Mouse (Mus musculus) G1E (cell line): ENCODE results near the gene Olfr1019. TPM values are rescaled to one million over a fixed set of nuclear protein-coding genes. Genes with fewer than 3 reads are reported as not detected.

Experiments
- ATAC-seq: 2 replicates; pipeline ENCODE4 v1.8.0; 2016; ENCODE audit warnings: mild to moderate bottlenecking; ENCODE audit not compliant: insufficient number of reproducible peaks, poor library complexity, low FRiP score, severe bottlenecking; ENCODE audit errors: extremely low read depth
- DNase-seq: peaks from one replicate; pipeline ENCODE4 v3.0.0; 2012; ENCODE audit warnings: low spot score
- H3K27me3 ChIP-seq: 2 replicates; pipeline ENCODE4 v1.6.1; 2012; ENCODE audit warnings: mild to moderate bottlenecking, low read length, inconsistent platforms; ENCODE audit not compliant: insufficient read depth
- H3K36me3 ChIP-seq: replicated peaks from 2 replicates; pipeline ENCODE3; 2012; ENCODE audit warnings: mild to moderate bottlenecking, inconsistent platforms
- H3K4me1 ChIP-seq: 2 replicates; pipeline ENCODE4 v1.6.1; 2012; ENCODE audit warnings: low read depth, low read length, inconsistent platforms, mixed read lengths; ENCODE audit not compliant: insufficient read depth
- H3K4me3 ChIP-seq: 2 replicates; pipeline ENCODE4 v1.5.1; 2012; ENCODE audit warnings: low read depth, mild to moderate bottlenecking, inconsistent platforms, low read length, moderate library complexity, mixed read lengths
- H3K9me3 ChIP-seq: replicated peaks from 2 replicates; pipeline ENCODE4 v1.6.1; 2012; ENCODE audit warnings: inconsistent platforms
- CTCF ChIP-seq: IDR thresholded peaks from 2 replicates; pipeline ENCODE4 v1.5.1; 2012; ENCODE audit warnings: low read depth, low read length, inconsistent platforms, mixed read lengths
- GATA1 ChIP-seq: IDR thresholded peaks from 2 replicates; pipeline ENCODE4 v1.6.1; 2012; ENCODE audit warnings: borderline replicate concordance, low read length, inconsistent platforms, mixed read lengths
- GATA2 ChIP-seq: IDR thresholded peaks from 2 replicates; pipeline ENCODE4 v1.6.1; 2012; ENCODE audit warnings: low read depth, low read length, inconsistent platforms, borderline replicate concordance
- POLR2AphosphoS5 ChIP-seq: IDR thresholded peaks from 2 replicates; pipeline ENCODE4 v1.6.1; 2012; ENCODE audit warnings: low read depth, low read length, inconsistent platforms; ENCODE audit not compliant: insufficient replicate concordance
- TAL1 ChIP-seq: conservative IDR thresholded peaks from 2 replicates; pipeline ENCODE4 v1.6.1; 2012; ENCODE audit warnings: low read depth, low read length, inconsistent platforms, mixed read lengths
- polyA plus RNA-seq: library from polyadenylated mRNA; stranded (reverse); fragments of >175 nt; gene quantifications from 2 replicates; pipeline ENCODE4 v1.2.3, GENCODE M21; 2012
- total RNA-seq, 2 experiments: library from RNA; stranded (forward) in 1 of 2; stranded (reverse) in 1 of 2; fragments of 200-1000 nt in 1 of 2; fragments of >200 nt in 1 of 2; fragmentation: Nextera tagmentation in 1 of 2; gene quantifications; 2 replicates each; pipeline ENCODE4 v1.2.3; 2014 to 2017

Gene Olfr1019
- total and polyA plus RNA-seq, 3 experiments, result not detected

- ATAC-seq, result no peak
- DNase-seq, result no peak
- Histone ChIP-seq H3K9me3 (0 out of 2 replicates have a peak, but pooled peaks cover 5% of the 10 kb centered on the region), H3K4me1 (no peaks in the 10 kb centered on the region), H3K4me3 (no peak within 1 kb of the TSS), H3K27me3 (no peaks in the 10 kb centered on the region), H3K36me3 (no peaks in the 10 kb centered on the region)
- no peak for TF ChIP-seq GATA2
- TF ChIP-seq POLR2AphosphoS5, result no peak
- TF ChIP-seq TAL1, result no peak
- no peak for TF ChIP-seq CTCF
- no peak for TF ChIP-seq GATA1
Observed at GRCm38 (mm10) chr2:85802444-85802843, 42.8 kb downstream of the Olfr1019 start, which contains the start of gene Olfr1016. Gene Olfr1016 (minus strand): TSS chr2:85802544.

DNA sequence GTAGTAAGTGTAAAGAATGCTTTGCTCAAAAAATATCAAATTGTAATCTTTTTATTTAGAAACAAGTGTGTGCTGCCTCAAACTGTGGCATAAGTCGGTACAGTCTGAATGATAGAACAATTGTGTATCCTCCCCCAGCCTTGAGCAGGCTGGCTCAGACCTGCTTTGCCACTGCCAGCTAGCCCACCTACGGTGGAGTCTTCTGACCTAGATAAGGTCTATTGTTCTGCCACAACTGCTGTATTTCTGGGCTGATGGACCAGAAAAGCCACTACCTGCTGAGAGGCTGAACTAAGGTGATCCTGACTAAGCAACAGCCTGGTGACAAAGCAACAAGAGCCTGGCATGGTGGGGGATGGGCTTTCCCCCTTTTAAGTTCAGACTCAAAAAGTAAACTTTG, 53.0 kb downstream of the Olfr1019 start:
- DNase-seq (no peak), ATAC-seq (no peak)
- no peaks in the 10 kb centered on the region for H3K36me3 ChIP-seq
- TF ChIP-seq GATA1 (no peak), TAL1 (no peak), GATA2 (no peak), CTCF (no peak), POLR2AphosphoS5 (no peak)
- no peaks in the 10 kb centered on the region for H3K4me1 ChIP-seq
- H3K27me3 ChIP-seq, result no peaks in the 10 kb centered on the region
- no peak overlapping the region for H3K4me3 ChIP-seq
- no peaks in the 10 kb centered on the region for H3K9me3 ChIP-seq

Other genes starting within 250 kb of the Olfr1019 start
Only the 20 nearest of the 27 such genes appear.
- gene Olfr1006, start 166.7 kb downstream of the Olfr1019 start, total RNA-seq (2014; fragmentation: Nextera tagmentation), result not detected in 2 replicates
- gene Olfr1006, start 166.7 kb downstream of the Olfr1019 start, total RNA-seq (2017), result not detected in 2 replicates
- gene Olfr1006, start 166.7 kb downstream of the Olfr1019 start, polyA plus RNA-seq, result not detected in 2 replicates
- gene Olfr1008, start 156.1 kb downstream of the Olfr1019 start, total RNA-seq (2014; fragmentation: Nextera tagmentation), result not detected in 2 replicates
- 0.11 and 0.12 TPM in 2 replicates for gene Olfr1008, start 156.1 kb downstream of the Olfr1019 start, total RNA-seq (2017)
- gene Olfr1008, start 156.1 kb downstream of the Olfr1019 start, polyA plus RNA-seq, result not detected in 2 replicates
- gene Olfr1009, start 130.1 kb downstream of the Olfr1019 start, total RNA-seq (2014; fragmentation: Nextera tagmentation), result not detected in 2 replicates
- gene Olfr1009, start 130.1 kb downstream of the Olfr1019 start, total RNA-seq (2017), result 0.05 and 0.12 TPM in 2 replicates
- gene Olfr1009, start 130.1 kb downstream of the Olfr1019 start, polyA plus RNA-seq, result not detected in 2 replicates
- gene Olfr1012, start 82.7 kb downstream of the Olfr1019 start, total RNA-seq (2014; fragmentation: Nextera tagmentation), result not detected in 2 replicates
- 0.12 and 0.16 TPM in 2 replicates for gene Olfr1012, start 82.7 kb downstream of the Olfr1019 start, total RNA-seq (2017)
- gene Olfr1012, start 82.7 kb downstream of the Olfr1019 start, polyA plus RNA-seq, result not detected in 2 replicates
- gene Olfr1013, start 78.4 kb downstream of the Olfr1019 start, total RNA-seq (2014; fragmentation: Nextera tagmentation), result not detected in 2 replicates
- gene Olfr1013, start 78.4 kb downstream of the Olfr1019 start, total RNA-seq (2017), result 0.06 TPM in 1 of 2 replicates, not detected in the other
- gene Olfr1013, start 78.4 kb downstream of the Olfr1019 start, polyA plus RNA-seq, result not detected in 2 replicates
- not detected in 2 replicates for gene Olfr1014, start 72.8 kb downstream of the Olfr1019 start, total RNA-seq (2014; fragmentation: Nextera tagmentation)
- gene Olfr1014, start 72.8 kb downstream of the Olfr1019 start, total RNA-seq (2017), result 0.27 TPM in 1 of 2 replicates, not detected in the other
- gene Olfr1014, start 72.8 kb downstream of the Olfr1019 start, polyA plus RNA-seq, result not detected in 2 replicates
- gene Olfr1015, start 63.5 kb downstream of the Olfr1019 start, total RNA-seq (2014; fragmentation: Nextera tagmentation), result not detected in 2 replicates
- not detected in 2 replicates for gene Olfr1015, start 63.5 kb downstream of the Olfr1019 start, total RNA-seq (2017)
- gene Olfr1015, start 63.5 kb downstream of the Olfr1019 start, polyA plus RNA-seq, result not detected in 2 replicates
- not detected in 2 replicates for gene Olfr1016, start 42.9 kb downstream of the Olfr1019 start, total RNA-seq (2014; fragmentation: Nextera tagmentation)
- gene Olfr1016, start 42.9 kb downstream of the Olfr1019 start, total RNA-seq (2017), result 0.11 TPM in 1 of 2 replicates, not detected in the other
- not detected in 2 replicates for gene Olfr1016, start 42.9 kb downstream of the Olfr1019 start, polyA plus RNA-seq
- gene Olfr1018, start 27.0 kb downstream of the Olfr1019 start, total RNA-seq (2014; fragmentation: Nextera tagmentation), result not detected in 2 replicates
- gene Olfr1018, start 27.0 kb downstream of the Olfr1019 start, total RNA-seq (2017), result 0.17 TPM in 1 of 2 replicates, not detected in the other
- not detected in 2 replicates for gene Olfr1018, start 27.0 kb downstream of the Olfr1019 start, polyA plus RNA-seq
- gene Olfr1020, start 1.5 kb upstream of the Olfr1019 start, total RNA-seq (2014; fragmentation: Nextera tagmentation), result not detected in 2 replicates
- 0.17 TPM in 1 of 2 replicates, not detected in the other for gene Olfr1020, start 1.5 kb upstream of the Olfr1019 start, total RNA-seq (2017)
- gene Olfr1020, start 1.5 kb upstream of the Olfr1019 start, polyA plus RNA-seq, result not detected in 2 replicates
- gene Olfr1022, start 23.1 kb upstream of the Olfr1019 start, total RNA-seq (2014; fragmentation: Nextera tagmentation), result not detected in 2 replicates
- gene Olfr1022, start 23.1 kb upstream of the Olfr1019 start, total RNA-seq (2017), result 0.17 and 0.33 TPM in 2 replicates
- not detected in 2 replicates for gene Olfr1022, start 23.1 kb upstream of the Olfr1019 start, polyA plus RNA-seq
- gene Olfr1023, start 40.2 kb upstream of the Olfr1019 start, total RNA-seq (2014; fragmentation: Nextera tagmentation), result not detected in 2 replicates
- gene Olfr1023, start 40.2 kb upstream of the Olfr1019 start, total RNA-seq (2017), result 0.05 and 0.06 TPM in 2 replicates
- gene Olfr1023, start 40.2 kb upstream of the Olfr1019 start, polyA plus RNA-seq, result not detected in 2 replicates
- not detected in 2 replicates for gene Olfr1024, start 59.6 kb upstream of the Olfr1019 start, total RNA-seq (2014; fragmentation: Nextera tagmentation)
- gene Olfr1024, start 59.6 kb upstream of the Olfr1019 start, total RNA-seq (2017), result 0.11 and 0.17 TPM in 2 replicates
- gene Olfr1024, start 59.6 kb upstream of the Olfr1019 start, polyA plus RNA-seq, result not detected in 2 replicates
- not detected in 2 replicates for gene Olfr1025-ps1, start 69.7 kb upstream of the Olfr1019 start, total RNA-seq (2014; fragmentation: Nextera tagmentation)
- 0.05 TPM in 1 of 2 replicates, not detected in the other for gene Olfr1025-ps1, start 69.7 kb upstream of the Olfr1019 start, total RNA-seq (2017)
- gene Olfr1025-ps1, start 69.7 kb upstream of the Olfr1019 start, polyA plus RNA-seq, result not detected in 2 replicates
- not detected in 2 replicates for gene Olfr1026, start 76.1 kb upstream of the Olfr1019 start, total RNA-seq (2014; fragmentation: Nextera tagmentation)
- gene Olfr1026, start 76.1 kb upstream of the Olfr1019 start, total RNA-seq (2017), result 0.16 TPM in 1 of 2 replicates, not detected in the other
- not detected in 2 replicates for gene Olfr1026, start 76.1 kb upstream of the Olfr1019 start, polyA plus RNA-seq
- gene Olfr1028, start 105.0 kb upstream of the Olfr1019 start, total RNA-seq (2014; fragmentation: Nextera tagmentation), result not detected in 2 replicates
- gene Olfr1028, start 105.0 kb upstream of the Olfr1019 start, total RNA-seq (2017), result 0.06 and 0.11 TPM in 2 replicates
- gene Olfr1028, start 105.0 kb upstream of the Olfr1019 start, polyA plus RNA-seq, result not detected in 2 replicates
- gene Olfr1029, start 128.4 kb upstream of the Olfr1019 start, total RNA-seq (2014; fragmentation: Nextera tagmentation), result not detected in 2 replicates
- gene Olfr1029, start 128.4 kb upstream of the Olfr1019 start, total RNA-seq (2017), result 0.12 and 0.16 TPM in 2 replicates
- not detected in 2 replicates for gene Olfr1029, start 128.4 kb upstream of the Olfr1019 start, polyA plus RNA-seq
- gene Olfr1030, start 133.8 kb upstream of the Olfr1019 start, total RNA-seq (2014; fragmentation: Nextera tagmentation), result not detected in 2 replicates
- under 0.01 and 0.06 TPM in 2 replicates for gene Olfr1030, start 133.8 kb upstream of the Olfr1019 start, total RNA-seq (2017)
- not detected in 2 replicates for gene Olfr1030, start 133.8 kb upstream of the Olfr1019 start, polyA plus RNA-seq
- gene Olfr1031, start 144.8 kb upstream of the Olfr1019 start, total RNA-seq (2014; fragmentation: Nextera tagmentation), result not detected in 2 replicates
- gene Olfr1031, start 144.8 kb upstream of the Olfr1019 start, total RNA-seq (2017), result not detected in 2 replicates
- not detected in 2 replicates for gene Olfr1031, start 144.8 kb upstream of the Olfr1019 start, polyA plus RNA-seq
- not detected in 2 replicates for gene Olfr1032, start 160.1 kb upstream of the Olfr1019 start, total RNA-seq (2014; fragmentation: Nextera tagmentation)
- not detected in 2 replicates for gene Olfr1032, start 160.1 kb upstream of the Olfr1019 start, total RNA-seq (2017)
- not detected in 2 replicates for gene Olfr1032, start 160.1 kb upstream of the Olfr1019 start, polyA plus RNA-seq